Mouse (Mus musculus) heart, embryonic 10.5 days (tissue): ENCODE measurements at regions not wholly inside any gene's neighbourhood (a gene's known extent, or its start where the extent isn't known, plus 50 kb on each side); places are given as distances from the start of the nearest gene placed in this dataset.

Experiments used
- DNase-seq: peaks from one replicate; pipeline ENCODE4 v3.0.0-alpha.2; 2017; ENCODE audit warnings: low spot score
- H3K27ac ChIP-seq: fragments of 300-500 bp; sonication (generic); 2 replicates; pipeline ENCODE4 v1.5.1; 2016; ENCODE audit warnings: mild to moderate bottlenecking
- H3K27me3 ChIP-seq: fragments of 300-500 bp; sonication (generic); 2 replicates; pipeline ENCODE4 v1.6.1; 2016; ENCODE audit warnings: mild to moderate bottlenecking; ENCODE audit not compliant: poor library complexity, insufficient read depth, severe bottlenecking
- H3K36me3 ChIP-seq: fragments of 300-500 bp; sonication (generic); 2 replicates; pipeline ENCODE4 v1.6.1; 2016; ENCODE audit warnings: mild to moderate bottlenecking, moderate library complexity
- H3K4me1 ChIP-seq: fragments of 300-500 bp; sonication (generic); 2 replicates; pipeline ENCODE4 v1.6.1; 2016; ENCODE audit warnings: mild to moderate bottlenecking
- H3K4me3 ChIP-seq: fragments of 300-500 bp; sonication (generic); 2 replicates; pipeline ENCODE4 v1.5.1; 2016; ENCODE audit warnings: mild to moderate bottlenecking, moderate library complexity
- H3K9me3 ChIP-seq: fragments of 300-500 bp; sonication (generic); 2 replicates; pipeline ENCODE4 v1.6.1; 2016; ENCODE audit warnings: mild to moderate bottlenecking, moderate library complexity
- WGBS: fragments of 180-500 bp; shearing (Covaris S2); methylation state at CpG from one replicate; pipeline ENCODE4 v1.1.7; 2016; 5-methylcytosine and 5-hydroxymethylcytosine counted together

DNA sequence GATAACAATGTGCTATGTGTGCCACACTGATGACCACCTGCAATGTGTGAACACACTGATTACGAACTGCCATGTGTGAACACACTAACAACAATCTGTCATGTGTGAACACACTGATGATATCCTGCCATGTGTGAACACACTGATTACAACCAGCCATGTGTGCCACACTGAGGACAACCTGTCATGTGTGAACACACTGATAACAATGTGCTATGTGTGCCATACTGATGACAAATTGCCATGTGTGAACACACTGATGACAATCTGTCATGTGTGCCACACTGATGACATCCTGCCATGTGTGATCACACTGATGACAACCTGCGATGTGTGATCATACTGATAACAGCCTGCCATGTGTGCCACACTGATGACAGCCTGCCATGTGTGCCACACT, 316.3 kb downstream of the Sox9 start:
- H3K27ac ChIP-seq: no peak overlapping the region
- H3K36me3 ChIP-seq: no peaks in the 10 kb centered on the region
- DNase-seq: no peak
- H3K4me1 ChIP-seq: peaks cover 31% of the 10 kb centered on the region
- 88% methylated on average over 2 of the region's 2 CpGs for WGBS
- H3K4me3 ChIP-seq: no peak overlapping the region
- 0 out of 2 replicates have a peak, but pooled peaks cover 6% of the 10 kb centered on the region for H3K27me3 ChIP-seq
- no peaks in the 10 kb centered on the region for H3K9me3 ChIP-seq

DNA sequence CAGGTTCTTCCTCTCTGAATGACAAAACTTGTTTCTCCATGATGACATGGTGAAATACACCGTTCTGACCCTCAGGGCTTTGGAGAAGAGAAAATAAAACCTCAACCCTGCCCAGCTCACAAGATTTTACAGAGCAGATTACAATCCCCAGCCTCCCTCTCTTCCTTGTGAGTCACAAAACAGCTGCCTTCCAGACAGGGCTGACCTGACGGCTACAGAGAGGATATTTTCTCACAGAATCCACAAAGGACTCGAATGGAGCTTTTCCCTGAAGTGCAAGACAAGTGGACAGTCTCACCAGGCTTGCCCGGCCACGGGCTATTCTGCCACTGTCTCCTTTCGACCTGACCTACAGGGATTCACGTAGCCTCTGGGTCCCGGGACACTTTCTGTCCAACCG, 318.8 kb downstream of the Sox9 start:
- 50% methylated on average over 9 of the region's 9 CpGs for WGBS
- H3K27ac ChIP-seq: no peak overlapping the region
- H3K4me1 ChIP-seq: peaks cover 31% of the 10 kb centered on the region
- H3K4me3 ChIP-seq: no peak overlapping the region
- peaks cover 9% of the 10 kb centered on the region; the same call in 1 of the 2 replicates for H3K27me3 ChIP-seq
- H3K9me3 ChIP-seq: no peaks in the 10 kb centered on the region
- DNase-seq: no peak
- H3K36me3 ChIP-seq: no peaks in the 10 kb centered on the region

- WGBS: 46% methylated on average over 11 of the region's 11 CpGs
- no peak overlapping the region for H3K27ac ChIP-seq
- H3K27me3 ChIP-seq: peaks cover 11% of the 10 kb centered on the region; the same call in 1 of the 2 replicates
- peaks cover 24% of the 10 kb centered on the region for H3K4me1 ChIP-seq
- no peaks in the 10 kb centered on the region for H3K9me3 ChIP-seq
- no peaks in the 10 kb centered on the region for H3K36me3 ChIP-seq
- H3K4me3 ChIP-seq: no peak overlapping the region
- DNase-seq: no peak
Measured at GRCm38 (mm10) chr11:113101534-113101933, 319.5 kb downstream of the Sox9 start.

GRCm38 (mm10) chr11:113103161-113103845, 321.3 kb downstream of the Sox9 start:
- 79% methylated on average over 12 of the region's 12 CpGs for WGBS
- H3K4me1 ChIP-seq: peaks cover 28% of the 10 kb centered on the region

GRCm38 (mm10) chr11:113105371-113105770, 323.3 kb downstream of the Sox9 start:
- no peaks in the 10 kb centered on the region for H3K9me3 ChIP-seq
- H3K4me3 ChIP-seq: no peak overlapping the region
- 76% methylated on average over 11 of the region's 11 CpGs for WGBS
- no peaks in the 10 kb centered on the region for H3K36me3 ChIP-seq
- H3K27me3 ChIP-seq: peaks cover 13% of the 10 kb centered on the region; the same call in 1 of the 2 replicates
- peaks cover 28% of the 10 kb centered on the region for H3K4me1 ChIP-seq
- no peak for DNase-seq
- no peak overlapping the region for H3K27ac ChIP-seq

More at GRCm38 (mm10) chr11:113103161-113103845, 321.3 kb downstream of the Sox9 start:
- DNase-seq: no peak
- H3K36me3 ChIP-seq: no peaks in the 10 kb centered on the region
- H3K27ac ChIP-seq: no peak overlapping the region
- no peak overlapping the region for H3K4me3 ChIP-seq
- peaks cover 13% of the 10 kb centered on the region; the same call in 1 of the 2 replicates for H3K27me3 ChIP-seq
- no peaks in the 10 kb centered on the region for H3K9me3 ChIP-seq

- Histone ChIP-seq H3K9me3 (no peaks in the 10 kb centered on the region), H3K27ac (no peak overlapping the region), H3K36me3 (no peaks in the 10 kb centered on the region), H3K4me3 (no peak overlapping the region), H3K27me3 (peaks cover 13% of the 10 kb centered on the region; the same call in 1 of the 2 replicates), H3K4me1 (0 out of 2 replicates have a peak, but pooled peaks cover 14% of the 10 kb centered on the region)
- WGBS: 66% methylated on average over 16 of the region's 16 CpGs
- DNase-seq: no peak
Measured at GRCm38 (mm10) chr11:113107205-113107844, 325.3 kb downstream of the Sox9 start.

DNA sequence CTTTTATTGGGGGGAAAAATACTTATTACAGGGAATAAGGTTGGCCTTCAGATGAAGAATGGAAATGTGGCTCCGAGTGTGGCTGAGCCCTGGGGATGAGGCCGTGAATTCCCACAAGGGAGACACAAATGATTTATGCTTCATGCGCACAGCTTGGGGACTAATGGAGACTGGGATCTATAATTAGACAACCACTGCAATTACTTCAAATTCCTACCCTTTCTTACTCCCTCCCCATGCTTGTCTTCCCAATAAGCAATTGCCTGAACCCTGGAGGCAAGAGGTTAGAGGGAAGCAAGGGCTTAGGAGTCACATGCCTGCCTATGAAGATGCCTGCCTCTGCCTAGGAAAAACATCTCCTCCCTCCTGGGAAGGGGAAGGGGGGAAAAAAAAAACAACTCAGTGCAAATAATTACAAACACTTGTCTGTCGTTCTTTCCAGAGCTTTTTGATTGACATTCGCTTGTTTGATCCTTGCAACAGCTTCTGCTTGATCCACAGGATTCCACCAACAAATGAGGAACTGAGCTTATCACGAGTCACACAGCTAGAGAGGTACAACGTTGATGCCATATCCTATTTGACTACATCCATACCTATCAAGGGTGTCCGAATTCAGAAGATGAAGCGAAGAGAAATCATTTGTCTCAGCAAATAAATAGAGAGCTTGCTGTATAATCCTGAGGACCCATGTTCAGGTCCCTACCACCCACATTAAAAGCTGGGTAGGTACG, 326.1 kb downstream of the Sox9 start:
- H3K9me3 ChIP-seq: no peaks in the 10 kb centered on the region
- no peak overlapping the region for H3K4me3 ChIP-seq
- H3K27me3 ChIP-seq: peaks cover 13% of the 10 kb centered on the region; the same call in 1 of the 2 replicates
- peaks cover 18% of the 10 kb centered on the region for H3K4me1 ChIP-seq
- DNase-seq: no peak
- 66% methylated on average over 10 of the region's 10 CpGs for WGBS
- no peak overlapping the region for H3K27ac ChIP-seq
- H3K36me3 ChIP-seq: no peaks in the 10 kb centered on the region

DNA sequence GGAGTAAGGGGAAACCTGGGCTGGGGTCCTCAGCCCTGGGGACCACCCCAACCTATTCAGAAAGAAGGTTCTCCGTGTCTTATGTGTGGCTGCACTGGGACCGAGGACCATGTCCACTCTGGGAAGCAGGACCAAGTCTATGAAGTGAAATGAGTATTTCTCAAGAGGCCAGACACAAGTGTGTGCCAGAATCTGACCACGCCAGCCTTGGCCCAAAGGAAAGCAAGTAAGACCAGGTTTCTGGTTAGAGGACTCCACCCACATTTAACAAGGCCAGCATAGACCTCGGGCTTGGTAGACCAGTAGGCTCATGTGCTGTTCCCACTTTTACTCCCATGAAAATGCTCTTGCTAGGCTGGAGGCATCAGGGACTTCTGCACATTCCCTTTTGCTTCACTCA, 327.1 kb downstream of the Sox9 start:
- no peaks in the 10 kb centered on the region for H3K9me3 ChIP-seq
- peaks cover 24% of the 10 kb centered on the region for H3K4me1 ChIP-seq
- 0 out of 2 replicates have a peak, but pooled peaks cover 7% of the 10 kb centered on the region for H3K27me3 ChIP-seq
- 78% methylated on average over 4 of the region's 4 CpGs for WGBS
- no peak for DNase-seq
- H3K36me3 ChIP-seq: no peaks in the 10 kb centered on the region
- H3K4me3 ChIP-seq: no peak overlapping the region
- no peak overlapping the region for H3K27ac ChIP-seq

DNA sequence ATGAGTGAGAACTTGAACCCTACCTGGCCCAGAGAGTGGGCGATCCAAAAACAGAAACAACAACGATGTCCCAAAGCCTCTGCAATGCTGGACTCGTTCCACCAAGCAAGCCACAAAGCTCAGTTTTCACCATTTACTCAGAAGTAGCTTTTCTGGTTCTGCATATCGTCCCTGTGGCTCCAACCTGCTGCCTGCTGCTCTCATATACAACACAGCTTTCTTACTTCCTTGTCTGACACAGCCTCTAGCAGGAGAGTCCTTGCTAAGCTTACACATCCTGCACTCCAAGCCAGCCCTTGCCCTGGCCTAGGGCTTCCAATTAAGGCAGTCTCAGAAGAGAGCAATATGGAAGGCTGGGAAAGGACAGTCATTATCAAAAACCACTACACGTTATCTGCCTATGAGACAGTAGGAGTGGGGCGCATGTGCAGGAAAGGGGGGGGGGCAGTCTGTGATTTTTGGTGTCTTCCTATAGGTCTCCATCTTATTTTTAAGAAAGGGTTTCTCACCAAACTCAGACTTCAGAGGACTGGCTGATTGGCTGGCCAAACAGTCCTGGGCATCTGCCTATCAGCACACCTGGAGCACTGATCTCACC, 331.3 kb downstream of the Sox9 start:
- Histone ChIP-seq H3K4me3 (no peak overlapping the region), H3K4me1 (peaks cover 10% of the 10 kb centered on the region), H3K9me3 (no peaks in the 10 kb centered on the region), H3K27ac (no peak overlapping the region), H3K36me3 (no peaks in the 10 kb centered on the region), H3K27me3 (peaks cover 7% of the 10 kb centered on the region; the same call in 1 of the 2 replicates)
- WGBS: 68% methylated on average over 6 of the region's 6 CpGs
- DNase-seq: no peak

DNA sequence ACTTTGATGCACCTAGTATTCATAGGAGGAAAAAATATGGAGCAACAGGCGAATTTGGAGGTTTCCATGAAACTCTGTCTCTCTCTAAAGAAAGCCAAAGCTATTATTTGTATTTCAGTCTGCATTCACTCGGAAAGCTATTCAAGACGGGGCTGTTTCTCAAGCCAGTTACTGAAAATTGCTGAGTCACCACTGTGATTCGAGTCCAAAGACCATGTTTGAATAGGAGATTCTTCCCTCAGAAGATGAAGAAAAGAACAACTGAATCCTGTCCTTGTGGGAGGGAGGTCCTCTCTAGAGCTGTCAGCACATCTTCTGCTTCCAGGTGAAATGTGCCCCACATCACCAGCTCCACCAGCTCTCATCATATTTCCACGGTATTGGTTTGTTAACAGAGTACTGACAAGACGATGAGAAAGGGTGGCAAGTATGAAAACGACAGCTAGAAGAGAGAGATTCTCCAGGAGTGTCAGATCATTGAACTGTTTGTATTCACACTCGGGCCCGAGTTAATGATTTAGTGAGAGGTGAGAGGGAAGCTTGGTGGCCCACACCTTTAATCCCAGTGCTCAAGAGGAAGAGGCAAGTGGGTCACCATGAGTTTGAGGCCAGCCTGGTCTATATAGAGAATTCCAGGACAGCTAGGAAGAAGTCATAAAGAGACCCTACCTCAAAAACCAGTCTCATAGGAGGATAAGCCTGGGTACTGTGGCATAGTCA, 335.3 kb downstream of the Sox9 start:
- 81% methylated on average over 9 of the region's 9 CpGs for WGBS
- H3K4me3 ChIP-seq: no peak overlapping the region
- H3K27me3 ChIP-seq: peaks cover 7% of the 10 kb centered on the region; the same call in 1 of the 2 replicates
- no peaks in the 10 kb centered on the region for H3K9me3 ChIP-seq
- H3K36me3 ChIP-seq: no peaks in the 10 kb centered on the region
- H3K4me1 ChIP-seq: peaks cover 28% of the 10 kb centered on the region
- DNase-seq: no peak
- H3K27ac ChIP-seq: no peak overlapping the region

GRCm38 (mm10) chr11:113120570-113120969, 338.5 kb downstream of the Sox9 start:
- no peaks in the 10 kb centered on the region for H3K27me3 ChIP-seq

DNA sequence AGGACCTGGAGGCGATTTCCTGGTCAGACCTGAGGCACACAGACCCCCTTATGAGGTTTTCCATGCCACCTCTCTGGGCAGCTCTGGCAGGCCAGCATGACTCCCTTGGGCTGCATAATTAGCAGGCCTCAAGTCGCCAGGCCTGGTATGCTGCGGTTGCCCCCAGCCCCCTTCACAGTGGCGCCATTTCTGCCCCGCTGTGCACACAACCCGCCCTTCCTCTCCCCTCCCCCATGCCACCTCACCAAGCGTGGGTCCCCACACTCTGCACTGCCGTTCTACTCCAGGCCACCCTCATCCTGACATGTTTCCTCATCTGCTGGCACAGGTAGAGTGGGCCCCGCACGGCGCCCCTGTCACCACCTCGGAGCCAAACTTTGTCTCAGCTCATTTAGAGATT, 339.3 kb downstream of the Sox9 start:
- Histone ChIP-seq H3K4me1 (peaks cover 27% of the 10 kb centered on the region), H3K27ac (peak overlapping the region; percentile 42; the same call in 1 of the 2 replicates), H3K9me3 (no peaks in the 10 kb centered on the region), H3K27me3 (no peaks in the 10 kb centered on the region), H3K36me3 (no peaks in the 10 kb centered on the region), H3K4me3 (0 out of 2 replicates have a peak overlapping the region, but pooled peaks have one; percentile 15)
- WGBS: 27% methylated on average over 12 of the region's 12 CpGs
- no peak for DNase-seq

More at GRCm38 (mm10) chr11:113120570-113120969, 338.5 kb downstream of the Sox9 start:
- no peaks in the 10 kb centered on the region for H3K36me3 ChIP-seq
- no peaks in the 10 kb centered on the region for H3K9me3 ChIP-seq
- no peak overlapping the region for H3K27ac ChIP-seq
- no peak for DNase-seq
- peaks cover 27% of the 10 kb centered on the region for H3K4me1 ChIP-seq
- WGBS: 38% methylated on average over 6 of the region's 6 CpGs
- no peak overlapping the region for H3K4me3 ChIP-seq
